Mouse (Mus musculus) lung, adult 2 months (tissue): ENCODE results near the gene March7.

ENCODE experiments used
- CTCF ChIP-seq: fragments of 200-500 bp; IDR thresholded peaks from 2 replicates; pipeline ENCODE4 v1.5.1; 2011; ENCODE audit warnings: mild to moderate bottlenecking, low read length, control low read depth; ENCODE audit not compliant: insufficient read depth
- POLR2A ChIP-seq: fragments of 200-500 bp; IDR thresholded peaks from 2 replicates; pipeline ENCODE4 v1.6.1; 2011; ENCODE audit warnings: low read depth, mild to moderate bottlenecking, control low read depth, low read length, borderline replicate concordance; ENCODE audit errors: extremely low read depth

GRCm38 (mm10) chr2:60288606-60289005, 78.9 kb downstream of the March7 start:
- TF ChIP-seq CTCF (no peak), POLR2A (no peak)
